Mouse (Mus musculus): ENCODE data around the gene Tgm2.

GRCm38 (mm10) chr2:158094846-158095245 is 51.4 kb downstream of the Tgm2 start:
- TF ChIP-seq GATA1 (IDR thresholded peaks at IDR 0.05; ENCODE audit: borderline replicate concordance, low read length) (no peak), FLI1 (IDR thresholded peaks at IDR 0.05; ENCODE audit: low read length) (no peak)

All from megakaryocyte, embryonic 14.5 days (primary cell).